Mouse (Mus musculus) limb, embryonic 11.5 days (tissue): ENCODE data around the gene Vim. TPM values are rescaled to one million over a fixed set of nuclear protein-coding genes. Genes with fewer than 3 reads are reported as not detected.

Experiments
- ATAC-seq: fragments of 200-750 bp; cut with Nextera tagmentation; 2 replicates; pipeline ENCODE4 v1.8.0; 2017; ENCODE audit warnings: low read depth; ENCODE audit not compliant: insufficient number of reproducible peaks, low FRiP score, low TSS enrichment
- DNase-seq: peaks from one replicate; pipeline ENCODE4 v3.0.0-alpha.2; 2015; ENCODE audit warnings: low spot score
- H3K27ac ChIP-seq: fragments of 300-500 bp; sonication (generic); replicated peaks from 2 replicates; pipeline ENCODE4 v1.5.1; 2014; ENCODE audit warnings: low read depth, mild to moderate bottlenecking, low read length
- H3K27me3 ChIP-seq: fragments of 300-500 bp; sonication (generic); 2 replicates; pipeline ENCODE4 v1.6.1; 2014; ENCODE audit warnings: mild to moderate bottlenecking, low read length, mixed read lengths; ENCODE audit not compliant: control insufficient read depth, insufficient read depth
- H3K36me3 ChIP-seq: fragments of 300-500 bp; sonication (generic); 2 replicates; pipeline ENCODE4 v1.6.1; 2014; ENCODE audit warnings: mild to moderate bottlenecking, low read length, moderate library complexity, mixed read lengths; ENCODE audit not compliant: control insufficient read depth, insufficient read depth
- H3K4me1 ChIP-seq: fragments of 300-500 bp; sonication (generic); 2 replicates; pipeline ENCODE4 v1.6.1; 2014; ENCODE audit warnings: low read length, mixed read lengths; ENCODE audit not compliant: control insufficient read depth, insufficient read depth
- H3K4me2 ChIP-seq: fragments of 300-500 bp; sonication (generic); 2 replicates; pipeline ENCODE4 v1.6.1; 2014; ENCODE audit warnings: low read depth, mild to moderate bottlenecking, moderate library complexity; ENCODE audit not compliant: severe bottlenecking
- H3K4me3 ChIP-seq: fragments of 300-500 bp; sonication (generic); 2 replicates; pipeline ENCODE4 v1.5.1; 2014; ENCODE audit warnings: low read depth, low read length
- H3K9ac ChIP-seq: fragments of 300-500 bp; sonication (generic); 2 replicates; pipeline ENCODE4 v1.6.1; 2014; ENCODE audit warnings: mild to moderate bottlenecking, low read length
- H3K9me3 ChIP-seq: fragments of 300-500 bp; sonication (generic); 2 replicates; pipeline ENCODE4 v1.6.1; 2016; ENCODE audit warnings: low read length; ENCODE audit not compliant: control insufficient read depth
- WGBS: fragments of 180-500 bp; shearing (Covaris S2); extraction: QIAGEN DNeasy Blood & Tissue Kit; methylation state at CpG from one replicate; pipeline ENCODE4 v1.1.7; 2014; 5-methylcytosine and 5-hydroxymethylcytosine counted together
- polyA plus RNA-seq: library from polyadenylated mRNA; unstranded; fragments of >200 nt; fragmentation: Nextera tagmentation; extraction: Ambion mirVana; gene quantifications from 2 replicates; pipeline ENCODE4 v1.2.1, GENCODE M21; 2014

Vim gene
- polyA plus RNA-seq, 1 experiment from 2014 or later = 406 TPM

DNA sequence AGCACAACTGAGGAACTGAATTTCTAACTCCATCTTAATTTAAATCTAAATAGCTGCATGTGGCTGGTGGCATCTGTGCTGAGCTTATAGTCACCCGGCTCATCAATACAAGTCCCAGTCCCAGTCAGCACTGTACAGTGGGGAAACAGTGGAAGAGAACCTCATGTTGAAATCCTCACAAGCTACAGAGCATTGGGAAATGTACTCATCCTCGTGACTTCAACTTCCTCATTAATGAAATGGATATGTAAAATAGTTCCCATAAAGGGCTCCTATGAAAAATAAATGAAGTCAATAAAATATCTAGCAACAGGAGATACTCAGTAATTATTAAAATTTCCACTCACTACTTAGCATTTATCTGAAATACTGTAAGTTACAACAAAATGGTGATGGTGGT, 35.5 kb upstream of the Vim start:
- Histone ChIP-seq H3K4me3 (no peak overlapping the region), H3K9ac (no peak overlapping the region), H3K4me1 (no peaks in the 10 kb centered on the region), H3K27me3 (no peaks in the 10 kb centered on the region), H3K27ac (no peak overlapping the region), H3K4me2 (no peak overlapping the region), H3K9me3 (no peaks in the 10 kb centered on the region), H3K36me3 (no peaks in the 10 kb centered on the region)
- ATAC-seq = no peak
- 89% methylated on average over 2 of the region's 2 CpGs for WGBS
- DNase-seq = no peak

DNA sequence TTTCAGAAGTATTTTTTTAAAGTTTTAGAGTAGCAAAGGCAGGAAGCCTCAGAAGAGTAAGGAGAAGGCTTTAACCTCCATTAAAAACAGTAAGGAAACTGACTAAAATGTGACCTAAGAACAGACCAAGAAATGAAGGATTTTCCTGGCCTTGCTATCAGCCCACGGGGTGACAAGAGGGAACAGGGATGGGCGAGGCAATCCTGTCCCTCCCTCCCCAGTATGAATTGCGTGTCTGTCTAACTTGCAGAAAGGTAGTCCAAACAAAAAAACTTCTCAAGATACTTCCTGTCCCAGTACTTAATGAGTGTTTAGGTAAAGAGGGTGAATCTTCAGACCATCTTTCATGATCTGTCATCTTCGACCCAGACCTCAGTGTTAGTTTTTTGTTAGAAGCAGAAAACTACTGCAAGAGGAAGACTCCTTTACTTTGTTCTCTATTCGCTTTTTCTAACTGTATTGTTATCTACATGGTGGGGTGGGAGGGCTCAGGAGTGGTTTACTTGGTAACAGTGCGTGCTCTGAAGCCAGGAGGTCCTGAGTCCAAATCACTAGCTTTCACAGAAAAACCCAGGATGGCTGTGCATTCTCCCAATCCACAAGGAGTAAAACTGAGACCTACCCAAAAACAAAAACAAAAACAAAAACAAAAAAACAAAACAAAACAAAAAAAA, 34.9 kb upstream of the Vim start:
- ATAC-seq (no peak), DNase-seq (no peak)
- 80% methylated on average over 6 of the region's 6 CpGs for WGBS
- Histone ChIP-seq H3K36me3 (no peaks in the 10 kb centered on the region), H3K27me3 (no peaks in the 10 kb centered on the region), H3K4me3 (no peak overlapping the region), H3K9me3 (no peaks in the 10 kb centered on the region), H3K4me1 (no peaks in the 10 kb centered on the region), H3K4me2 (no peak overlapping the region), H3K9ac (no peak overlapping the region), H3K27ac (no peak overlapping the region)

DNA sequence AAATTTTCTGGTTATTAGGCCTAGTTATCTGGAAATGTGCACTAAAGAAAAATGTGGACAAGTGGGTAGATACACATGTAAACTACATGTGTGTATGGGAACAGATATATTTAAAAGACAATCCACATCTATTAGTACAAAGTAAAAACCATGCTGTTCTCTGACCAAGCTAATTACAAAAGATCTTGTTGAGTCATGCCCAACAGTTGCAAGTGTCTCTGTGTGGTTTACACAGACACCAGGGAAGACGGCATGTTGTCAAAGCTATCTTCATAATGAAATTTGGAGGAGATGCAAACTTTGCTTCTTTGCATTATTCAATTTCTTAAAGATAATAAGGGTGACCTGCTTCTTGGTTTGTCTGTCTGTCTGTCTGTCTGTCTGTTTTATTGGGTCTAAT, 33.9 kb upstream of the Vim start:
- Histone ChIP-seq H3K4me2 (no peak overlapping the region), H3K4me1 (no peaks in the 10 kb centered on the region; the same call in 1 of the 2 replicates), H3K27me3 (no peaks in the 10 kb centered on the region), H3K9ac (no peak overlapping the region), H3K36me3 (no peaks in the 10 kb centered on the region), H3K27ac (no peak overlapping the region), H3K4me3 (no peak overlapping the region), H3K9me3 (no peaks in the 10 kb centered on the region)
- no peak for DNase-seq
- ATAC-seq = no peak
- 95% methylated on average over 1 of the region's 1 CpGs for WGBS

DNA sequence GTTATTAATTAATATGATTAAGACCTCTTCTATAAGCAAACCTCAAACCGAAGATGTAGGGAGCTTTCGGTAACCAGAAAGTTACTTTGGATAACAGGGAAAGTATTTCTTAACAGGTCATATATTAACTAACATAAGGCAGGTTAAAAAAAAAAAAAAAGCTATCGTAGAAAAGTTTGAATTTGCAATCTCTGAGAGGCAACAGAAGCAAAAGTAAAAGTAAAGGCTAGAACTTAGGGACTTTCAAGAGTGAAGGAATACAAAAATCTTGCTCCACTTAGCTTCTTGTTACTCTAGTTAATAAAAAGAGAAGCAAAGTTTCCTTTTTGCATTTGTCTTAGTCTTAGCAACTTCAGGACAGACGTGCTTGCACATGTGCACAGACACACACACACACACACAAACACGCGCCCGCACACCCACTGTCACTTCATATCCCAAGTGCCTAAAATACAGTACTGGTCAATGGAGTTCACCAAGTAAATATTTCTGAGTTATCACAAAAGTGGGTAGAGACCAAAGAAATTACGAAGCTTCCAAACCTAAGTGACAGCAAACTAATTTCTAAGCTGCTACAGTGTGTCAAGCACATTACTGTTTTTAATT, 30.1 kb upstream of the Vim start:
- DNase-seq = no peak
- peak overlapping the region; percentile 52 for H3K4me2 ChIP-seq
- no peaks in the 10 kb centered on the region for H3K36me3 ChIP-seq
- no peaks in the 10 kb centered on the region for H3K9me3 ChIP-seq
- H3K27ac ChIP-seq = peak overlapping the region; percentile 72
- peak; percentile 31; the same call in 1 of the 2 replicates for ATAC-seq
- WGBS = 65% methylated on average over 8 of the region's 8 CpGs
- H3K27me3 ChIP-seq = no peaks in the 10 kb centered on the region
- peak overlapping the region; percentile 32 for H3K4me3 ChIP-seq
- no peaks in the 10 kb centered on the region; the same call in 1 of the 2 replicates for H3K4me1 ChIP-seq
- H3K9ac ChIP-seq = no peak overlapping the region

DNA sequence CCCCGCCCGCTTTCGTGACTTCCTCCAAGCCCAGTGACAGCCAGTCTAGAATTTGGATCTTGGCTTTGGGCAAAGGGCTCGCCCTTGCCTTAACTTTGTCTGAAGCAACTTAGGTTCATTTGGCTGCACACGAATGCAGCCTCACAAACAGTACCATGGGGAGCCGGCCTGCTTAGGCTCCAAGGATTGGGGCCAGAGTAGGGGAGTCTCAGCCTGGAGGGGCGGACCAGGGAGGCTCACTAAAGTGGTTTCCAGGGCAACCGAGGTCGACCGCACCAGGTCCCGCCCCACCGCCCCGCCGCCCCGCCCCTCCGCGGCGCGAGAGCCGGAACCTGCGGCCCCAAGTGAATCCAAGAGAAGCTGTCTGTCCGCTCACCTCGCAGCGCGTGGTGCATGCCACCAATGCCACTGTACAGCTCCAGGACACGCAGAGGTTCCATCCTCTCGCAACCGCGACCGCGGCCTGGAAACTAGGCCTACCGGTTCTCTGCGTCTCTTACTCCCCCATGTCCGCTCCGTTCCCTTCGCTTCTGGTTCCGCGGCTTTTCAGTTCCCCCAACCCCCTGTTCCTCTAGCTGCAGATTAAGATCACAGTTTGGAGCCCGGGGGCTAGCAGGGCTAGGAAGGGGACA, 29.4 kb upstream of the Vim start, which contains the start of gene Trdmt1:
TSS of gene Trdmt1 (minus strand) at position 476 of the 632 bp plus-strand sequence.
- H3K27me3 ChIP-seq = no peaks in the 10 kb centered on the region

DNA sequence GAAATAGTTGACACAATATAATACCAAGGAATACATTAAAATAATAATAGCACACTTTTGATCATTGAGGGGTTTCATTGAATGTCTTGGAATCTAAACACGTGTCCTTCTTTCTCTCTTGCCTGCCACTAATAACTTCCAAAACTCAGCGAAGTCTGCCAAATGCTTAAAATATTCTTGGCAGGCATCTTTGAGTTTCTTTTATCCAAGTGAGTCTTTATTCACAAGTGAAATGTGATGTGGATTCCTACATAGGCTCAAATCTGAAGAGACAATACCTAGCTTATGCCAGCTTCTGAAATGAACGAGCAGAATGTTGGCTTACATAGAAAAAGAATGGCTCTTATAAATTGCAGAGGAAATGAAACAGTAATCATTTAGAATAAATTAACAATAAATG, 25.0 kb upstream of the Vim start:
- no peak for ATAC-seq
- Histone ChIP-seq H3K27me3 (no peaks in the 10 kb centered on the region), H3K27ac (no peak overlapping the region), H3K36me3 (no peaks in the 10 kb centered on the region), H3K4me1 (no peaks in the 10 kb centered on the region; the same call in 1 of the 2 replicates), H3K4me2 (no peak overlapping the region), H3K9ac (no peak overlapping the region), H3K4me3 (no peak overlapping the region), H3K9me3 (no peaks in the 10 kb centered on the region)
- 84% methylated on average over 3 of the region's 3 CpGs for WGBS
- no peak for DNase-seq

More for the DNA sequence above, 29.4 kb upstream of the Vim start, which contains the start of gene Trdmt1:
- H3K36me3 ChIP-seq = no peaks in the 10 kb centered on the region
- peak within 1 kb of the TSS; percentile 52 for H3K4me2 ChIP-seq
- under 1% methylated on average over 37 of the region's 39 CpGs for WGBS
- ATAC-seq (peak; percentile 99), DNase-seq (peak; percentile 89)
- peak within 1 kb of the TSS; percentile 60 for H3K9ac ChIP-seq
- H3K4me3 ChIP-seq = peak within 1 kb of the TSS; percentile 32
- peak within 1 kb of the TSS; percentile 72 for H3K27ac ChIP-seq
- H3K9me3 ChIP-seq = no peaks in the 10 kb centered on the region
- H3K4me1 ChIP-seq = no peaks in the 10 kb centered on the region; the same call in 1 of the 2 replicates

DNA sequence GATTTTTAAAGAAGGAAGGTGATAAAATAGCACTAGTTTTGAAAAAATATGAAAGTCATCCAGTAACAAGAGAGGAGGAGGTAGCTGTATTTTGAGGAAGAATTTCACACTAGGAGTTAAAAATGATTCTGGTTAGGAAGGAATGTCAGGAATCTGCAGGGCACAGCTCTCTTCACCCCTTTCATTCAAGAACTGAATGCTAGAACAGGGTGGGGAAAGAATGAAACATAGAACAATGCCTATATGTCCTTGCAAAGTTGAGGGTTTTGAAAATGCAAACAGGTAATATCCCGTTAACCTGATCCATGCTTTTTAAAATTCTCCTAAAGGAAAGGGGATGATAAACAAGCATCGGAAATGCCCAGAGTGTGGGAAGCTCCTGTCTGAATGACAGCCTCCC, 19.8 kb upstream of the Vim start:
- 78% methylated on average over 2 of the region's 2 CpGs for WGBS
- Histone ChIP-seq H3K9me3 (no peaks in the 10 kb centered on the region), H3K9ac (no peak overlapping the region), H3K36me3 (no peaks in the 10 kb centered on the region), H3K4me2 (no peak overlapping the region), H3K4me1 (no peaks in the 10 kb centered on the region), H3K4me3 (no peak overlapping the region), H3K27me3 (no peaks in the 10 kb centered on the region), H3K27ac (no peak overlapping the region)
- DNase-seq = no peak
- no peak for ATAC-seq

DNA sequence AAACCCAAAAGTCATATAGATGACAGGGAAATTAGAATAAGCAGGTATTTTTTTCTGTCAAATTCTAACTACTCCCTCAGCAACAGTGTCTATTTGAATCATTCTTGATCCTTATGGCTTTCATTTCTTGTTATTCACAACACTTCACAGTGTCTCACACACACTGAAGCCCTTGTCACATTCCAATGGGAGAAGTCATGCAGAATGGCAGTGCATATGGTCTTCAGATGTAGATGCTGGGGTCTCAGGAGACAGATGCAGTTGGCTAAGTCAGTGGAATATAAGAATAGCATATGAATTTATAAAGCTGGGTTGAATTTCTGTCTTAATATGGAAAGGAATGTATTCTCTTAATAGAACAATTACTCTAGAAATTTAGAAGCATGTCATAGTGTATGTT, 17.5 kb upstream of the Vim start:
- H3K27me3 ChIP-seq = no peaks in the 10 kb centered on the region
- no peaks in the 10 kb centered on the region for H3K4me1 ChIP-seq
- H3K4me3 ChIP-seq = no peak overlapping the region
- H3K9me3 ChIP-seq = no peaks in the 10 kb centered on the region
- H3K4me2 ChIP-seq = no peak overlapping the region
- no peak for ATAC-seq
- no peak for DNase-seq
- no peak overlapping the region for H3K9ac ChIP-seq
- no peaks in the 10 kb centered on the region for H3K36me3 ChIP-seq
- no peak overlapping the region for H3K27ac ChIP-seq
